Mouse (Mus musculus): Measurements from ENCODE around the gene S1pr1. TPM values are rescaled to one million over a fixed set of nuclear protein-coding genes. Genes with fewer than 3 reads are reported as not detected.

S1pr1 gene
- polyA plus RNA-seq, 1 experiment from 2014 or later, result 21.2 TPM

GRCm38 (mm10) chr3:115692857-115693256 lies 22.0 kb downstream of the S1pr1 start:
- Histone ChIP-seq H3K9ac (no peak overlapping the region), H3K4me2 (no peak overlapping the region), H3K27ac (no peak overlapping the region; the same call in 1 of the 2 replicates), H3K9me3 (no peaks in the 10 kb centered on the region), H3K36me3 (no peaks in the 10 kb centered on the region), H3K27me3 (no peaks in the 10 kb centered on the region), H3K4me3 (no peak overlapping the region), H3K4me1 (no peaks in the 10 kb centered on the region)
- 51% methylated on average over 4 of the region's 4 CpGs for WGBS
- no peak for ATAC-seq (ENCODE audit: insufficient number of reproducible peaks, insufficient read depth, low FRiP score, low TSS enrichment, low read depth)

GRCm38 (mm10) chr3:115692384-115692783 lies 22.5 kb downstream of the S1pr1 start:
- Histone ChIP-seq H3K9ac (no peak overlapping the region), H3K27me3 (no peaks in the 10 kb centered on the region), H3K9me3 (no peaks in the 10 kb centered on the region), H3K4me1 (no peaks in the 10 kb centered on the region), H3K4me3 (no peak overlapping the region), H3K4me2 (no peak overlapping the region), H3K36me3 (no peaks in the 10 kb centered on the region), H3K27ac (no peak overlapping the region; the same call in 1 of the 2 replicates)
- WGBS, result 82% methylated on average over 5 of the region's 5 CpGs
- ATAC-seq (ENCODE audit: insufficient number of reproducible peaks, insufficient read depth, low FRiP score, low TSS enrichment, low read depth), result no peak

GRCm38 (mm10) chr3:115689920-115690319 lies 25.0 kb downstream of the S1pr1 start:
- H3K27ac ChIP-seq, result no peak overlapping the region
- no peak overlapping the region for H3K9ac ChIP-seq
- no peaks in the 10 kb centered on the region for H3K9me3 ChIP-seq
- WGBS, result 78% methylated on average over 1 of the region's 1 CpGs
- no peak overlapping the region for H3K4me2 ChIP-seq
- ATAC-seq (ENCODE audit: insufficient number of reproducible peaks, insufficient read depth, low FRiP score, low TSS enrichment, low read depth), result no peak
- no peaks in the 10 kb centered on the region for H3K36me3 ChIP-seq
- H3K4me1 ChIP-seq, result no peaks in the 10 kb centered on the region
- H3K4me3 ChIP-seq, result no peak overlapping the region
- no peaks in the 10 kb centered on the region for H3K27me3 ChIP-seq

GRCm38 (mm10) chr3:115689352-115689751 lies 25.5 kb downstream of the S1pr1 start:
- H3K4me2 ChIP-seq, result no peak overlapping the region
- no peaks in the 10 kb centered on the region for H3K36me3 ChIP-seq
- H3K4me1 ChIP-seq, result no peaks in the 10 kb centered on the region
- ATAC-seq (ENCODE audit: insufficient number of reproducible peaks, insufficient read depth, low FRiP score, low TSS enrichment, low read depth), result no peak
- H3K27ac ChIP-seq, result no peak overlapping the region
- H3K9me3 ChIP-seq, result no peaks in the 10 kb centered on the region
- H3K9ac ChIP-seq, result no peak overlapping the region
- 53% methylated on average over 8 of the region's 8 CpGs for WGBS
- H3K4me3 ChIP-seq, result no peak overlapping the region
- no peaks in the 10 kb centered on the region for H3K27me3 ChIP-seq

- WGBS, result 85% methylated on average over 2 of the region's 2 CpGs
- Histone ChIP-seq H3K4me1 (no peaks in the 10 kb centered on the region), H3K36me3 (no peaks in the 10 kb centered on the region), H3K4me2 (no peak overlapping the region), H3K9me3 (no peaks in the 10 kb centered on the region), H3K9ac (no peak overlapping the region), H3K4me3 (no peak overlapping the region), H3K27ac (no peak overlapping the region), H3K27me3 (no peaks in the 10 kb centered on the region)
- no peak for ATAC-seq (ENCODE audit: insufficient number of reproducible peaks, insufficient read depth, low FRiP score, low TSS enrichment, low read depth)
Measured at GRCm38 (mm10) chr3:115687821-115688220, 27.1 kb downstream of the S1pr1 start.

GRCm38 (mm10) chr3:115682328-115683088 lies 32.4 kb downstream of the S1pr1 start:
- 64% methylated on average over 14 of the region's 14 CpGs for WGBS
- Histone ChIP-seq H3K9me3 (no peaks in the 10 kb centered on the region), H3K27me3 (no peaks in the 10 kb centered on the region), H3K9ac (no peak overlapping the region), H3K4me1 (no peaks in the 10 kb centered on the region), H3K4me3 (no peak overlapping the region), H3K27ac (no peak overlapping the region), H3K4me2 (no peak overlapping the region), H3K36me3 (no peaks in the 10 kb centered on the region)
- ATAC-seq (ENCODE audit: insufficient number of reproducible peaks, insufficient read depth, low FRiP score, low TSS enrichment, low read depth), result no peak

GRCm38 (mm10) chr3:115681184-115681583 lies 33.7 kb downstream of the S1pr1 start:
- 69% methylated on average over 1 of the region's 1 CpGs for WGBS
- H3K9ac ChIP-seq, result no peak overlapping the region
- ATAC-seq (ENCODE audit: insufficient number of reproducible peaks, insufficient read depth, low FRiP score, low TSS enrichment, low read depth), result no peak
- H3K4me2 ChIP-seq, result no peak overlapping the region
- no peaks in the 10 kb centered on the region for H3K9me3 ChIP-seq
- no peak overlapping the region for H3K4me3 ChIP-seq
- no peaks in the 10 kb centered on the region for H3K36me3 ChIP-seq
- no peaks in the 10 kb centered on the region for H3K4me1 ChIP-seq
- no peak overlapping the region for H3K27ac ChIP-seq
- no peaks in the 10 kb centered on the region for H3K27me3 ChIP-seq

- H3K4me2 ChIP-seq, result no peak overlapping the region
- no peaks in the 10 kb centered on the region for H3K36me3 ChIP-seq
- no peaks in the 10 kb centered on the region for H3K9me3 ChIP-seq
- 82% methylated on average over 7 of the region's 7 CpGs for WGBS
- H3K27ac ChIP-seq, result no peak overlapping the region
- no peak overlapping the region for H3K9ac ChIP-seq
- no peaks in the 10 kb centered on the region for H3K4me1 ChIP-seq
- no peaks in the 10 kb centered on the region for H3K27me3 ChIP-seq
- ATAC-seq (ENCODE audit: insufficient number of reproducible peaks, insufficient read depth, low FRiP score, low TSS enrichment, low read depth), result no peak
- no peak overlapping the region for H3K4me3 ChIP-seq
Measured at GRCm38 (mm10) chr3:115679022-115679421, 35.9 kb downstream of the S1pr1 start.

GRCm38 (mm10) chr3:115675546-115676535 lies 39.0 kb downstream of the S1pr1 start:
- no peak for ATAC-seq (ENCODE audit: insufficient number of reproducible peaks, insufficient read depth, low FRiP score, low TSS enrichment, low read depth)
- H3K4me1 ChIP-seq, result peaks cover 5% of the 10 kb centered on the region; the same call in 1 of the 2 replicates
- 86% methylated on average over 6 of the region's 6 CpGs for WGBS
- H3K4me3 ChIP-seq, result no peak overlapping the region
- no peaks in the 10 kb centered on the region for H3K27me3 ChIP-seq
- no peak overlapping the region for H3K27ac ChIP-seq
- H3K9ac ChIP-seq, result no peak overlapping the region
- H3K36me3 ChIP-seq, result no peaks in the 10 kb centered on the region
- H3K9me3 ChIP-seq, result no peaks in the 10 kb centered on the region
- H3K4me2 ChIP-seq, result no peak overlapping the region

- Histone ChIP-seq H3K4me3 (no peak overlapping the region), H3K4me1 (peaks cover 5% of the 10 kb centered on the region; the same call in 1 of the 2 replicates), H3K9ac (no peak overlapping the region), H3K27me3 (no peaks in the 10 kb centered on the region), H3K4me2 (no peak overlapping the region), H3K27ac (no peak overlapping the region), H3K36me3 (no peaks in the 10 kb centered on the region), H3K9me3 (no peaks in the 10 kb centered on the region)
- WGBS, result 84% methylated on average over 5 of the region's 5 CpGs
- no peak for ATAC-seq (ENCODE audit: insufficient number of reproducible peaks, insufficient read depth, low FRiP score, low TSS enrichment, low read depth)
Measured at GRCm38 (mm10) chr3:115674665-115675064, 40.2 kb downstream of the S1pr1 start.

- WGBS, result 38% methylated on average over 13 of the region's 13 CpGs
- Histone ChIP-seq H3K27ac (no peak overlapping the region), H3K4me2 (peak overlapping the region; percentile 21; the same call in 1 of the 2 replicates), H3K36me3 (no peaks in the 10 kb centered on the region), H3K9ac (no peak overlapping the region), H3K9me3 (no peaks in the 10 kb centered on the region), H3K4me1 (peaks cover 5% of the 10 kb centered on the region; the same call in 1 of the 2 replicates), H3K27me3 (no peaks in the 10 kb centered on the region), H3K4me3 (no peak overlapping the region)
- ATAC-seq (ENCODE audit: insufficient number of reproducible peaks, insufficient read depth, low FRiP score, low TSS enrichment, low read depth), result no peak
Measured at GRCm38 (mm10) chr3:115673663-115674157, 41.2 kb downstream of the S1pr1 start.

Data from embryonic facial prominence, embryonic 13.5 days (tissue).